Mouse (Mus musculus) bone marrow, adult 2 months (tissue): ENCODE results near the gene Syt5.
"Not testable (repeated sequence)": the region's sequence is repeated elsewhere in the genome, so short reads cannot be mapped to it uniquely, and the experiment has no call there.

Experiments
- CTCF ChIP-seq: fragments of 200-500 bp; IDR thresholded peaks from 2 replicates; pipeline ENCODE4 v1.5.1; 2011; ENCODE audit warnings: low read length, control low read depth; ENCODE audit not compliant: control insufficient read depth, insufficient read depth
- POLR2A ChIP-seq: fragments of 200-500 bp; IDR thresholded peaks from 2 replicates; pipeline ENCODE4 v1.6.1; 2011; ENCODE audit warnings: low read depth, mild to moderate bottlenecking, control low read depth, low read length, borderline replicate concordance; ENCODE audit not compliant: control insufficient read depth

DNA sequence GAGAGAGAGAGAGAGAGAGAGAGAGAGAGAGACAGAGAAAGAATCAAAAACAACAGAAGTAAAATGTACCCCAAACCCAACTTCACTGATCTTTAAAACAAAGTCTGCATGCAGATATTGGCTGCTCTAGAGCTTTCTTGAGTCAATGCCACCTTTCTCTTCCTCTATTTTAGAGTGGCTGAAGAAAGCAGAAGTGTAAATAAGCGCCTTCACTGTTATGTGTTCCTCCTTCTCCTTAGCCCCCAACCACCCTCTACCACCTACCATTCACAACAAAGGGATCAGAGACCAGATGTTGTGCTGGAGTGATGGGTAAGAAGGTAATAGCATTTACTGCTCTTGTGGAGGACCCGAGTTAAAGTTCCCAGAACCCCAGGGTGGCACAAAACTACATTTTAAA is 25.0 kb upstream of the Syt5 start:
- not testable (repeated sequence) for TF ChIP-seq POLR2A, CTCF
